Mouse (Mus musculus): ENCODE results near the gene Ptprm.

Gene Ptprm

DNA sequence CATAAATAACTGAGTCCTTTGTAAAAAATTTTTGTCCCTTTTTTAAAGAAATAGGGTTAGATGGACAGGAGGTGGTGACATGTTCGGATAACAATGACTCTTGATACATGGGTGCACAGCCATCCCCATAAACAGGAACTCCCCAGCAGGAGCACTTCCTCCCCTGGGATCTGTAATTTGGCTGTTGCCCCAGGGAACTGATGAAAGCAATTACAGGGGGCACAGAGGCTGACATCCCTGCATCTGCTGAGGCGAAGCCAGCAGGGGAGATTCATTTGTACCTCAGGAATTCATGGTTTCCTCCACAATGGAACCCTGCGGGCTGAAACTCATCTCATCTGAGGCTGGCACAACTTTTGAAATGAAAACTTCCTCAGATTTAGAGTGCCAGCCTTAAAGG lies 140.5 kb downstream of the Ptprm start:
- DNase-seq (ENCODE audit: low spot score), result peak; percentile 4

- no peak for DNase-seq (ENCODE audit: low spot score)
Measured at GRCm38 (mm10) chr17:67209676-67210344, 144.4 kb downstream of the Ptprm start.

DNA sequence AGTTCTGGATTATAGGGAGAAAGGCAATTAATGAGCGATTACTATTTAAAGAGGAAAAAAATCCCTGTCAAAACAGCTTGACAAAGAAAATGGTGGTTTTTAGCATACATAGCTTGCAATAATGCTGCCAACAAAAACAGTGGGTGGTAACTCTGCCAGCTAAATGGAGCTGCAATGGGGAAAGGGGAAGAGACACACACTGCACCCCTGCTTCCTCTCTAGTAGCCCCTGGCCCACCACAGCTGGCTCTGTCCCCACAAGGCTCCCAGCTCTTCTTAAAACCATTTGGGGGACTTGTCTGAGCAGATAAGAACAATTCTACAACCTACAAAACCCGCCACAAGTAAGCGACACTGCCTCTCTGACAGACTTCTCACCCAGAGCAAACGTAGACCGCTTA lies 145.7 kb downstream of the Ptprm start:
- DNase-seq (ENCODE audit: low spot score), result no peak

- DNase-seq (ENCODE audit: low spot score), result no peak
Measured at GRCm38 (mm10) chr17:67206984-67207383, 147.3 kb downstream of the Ptprm start.

DNA sequence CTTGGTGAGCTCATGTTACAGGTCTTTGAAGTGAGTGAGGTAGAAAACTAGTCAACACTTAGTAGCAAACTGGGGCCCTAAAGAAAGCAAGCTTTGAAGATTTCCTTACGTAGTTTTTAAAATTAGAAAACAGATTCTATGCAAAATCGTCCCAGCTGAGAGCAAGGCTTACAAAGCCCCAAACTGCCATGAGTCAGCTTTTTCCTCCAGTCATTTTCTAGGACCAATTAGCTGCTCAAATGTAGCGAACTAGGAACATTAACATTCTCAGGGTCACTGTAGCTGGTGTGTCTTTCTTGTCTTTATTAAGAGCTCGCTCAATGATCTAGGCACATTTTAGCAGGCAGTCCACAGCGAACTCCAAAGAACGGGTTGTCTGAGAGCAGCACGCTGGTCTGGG lies 153.1 kb downstream of the Ptprm start:
- DNase-seq (ENCODE audit: low spot score), result no peak

GRCm38 (mm10) chr17:67193728-67194127 lies 160.5 kb downstream of the Ptprm start:
- DNase-seq (ENCODE audit: low spot score), result no peak

- no peak for DNase-seq (ENCODE audit: low spot score)
Measured at GRCm38 (mm10) chr17:67188514-67188913, 165.7 kb downstream of the Ptprm start.

DNA sequence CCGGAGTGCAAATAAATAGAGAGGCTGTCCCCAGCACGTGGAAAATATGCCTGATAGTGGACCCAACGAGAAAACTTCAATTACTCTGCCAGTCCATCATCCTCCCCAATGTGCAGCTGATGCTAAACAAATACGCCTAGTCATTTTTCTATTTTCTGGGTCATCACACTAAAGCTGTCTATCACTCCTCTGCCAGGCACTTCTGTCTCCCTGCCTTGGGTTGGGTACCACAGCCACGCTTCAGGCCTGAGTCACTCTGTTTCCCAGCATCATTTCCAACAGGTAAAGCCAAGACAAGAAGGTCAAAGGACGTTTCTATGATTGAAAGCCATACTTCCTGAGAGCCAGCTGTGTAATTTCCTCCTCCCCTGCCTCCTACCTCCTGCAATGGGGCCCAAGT lies 167.4 kb downstream of the Ptprm start:
- no peak for DNase-seq (ENCODE audit: low spot score)

DNA sequence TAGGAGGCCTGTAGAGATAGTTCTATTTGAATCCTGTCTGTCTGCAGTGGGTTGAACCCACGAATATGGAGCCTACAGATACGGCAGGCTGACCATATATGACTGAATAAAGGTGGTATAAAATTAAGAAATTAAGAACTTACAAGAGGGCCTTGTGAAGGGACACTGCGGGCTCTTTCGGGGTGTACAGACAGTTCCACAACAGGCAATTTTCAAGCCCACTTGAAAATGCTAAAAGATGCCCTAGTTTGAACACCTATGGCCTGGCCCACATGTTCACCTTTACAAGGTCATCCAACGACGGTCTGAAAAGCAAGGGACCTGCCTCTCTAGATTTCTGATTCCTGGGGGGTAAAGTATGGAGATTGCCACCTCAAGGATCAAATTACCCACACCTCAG lies 168.3 kb downstream of the Ptprm start:
- no peak for DNase-seq (ENCODE audit: low spot score)

- no peak for DNase-seq (ENCODE audit: low spot score)
Measured at GRCm38 (mm10) chr17:67179446-67179845, 174.8 kb downstream of the Ptprm start.

DNA sequence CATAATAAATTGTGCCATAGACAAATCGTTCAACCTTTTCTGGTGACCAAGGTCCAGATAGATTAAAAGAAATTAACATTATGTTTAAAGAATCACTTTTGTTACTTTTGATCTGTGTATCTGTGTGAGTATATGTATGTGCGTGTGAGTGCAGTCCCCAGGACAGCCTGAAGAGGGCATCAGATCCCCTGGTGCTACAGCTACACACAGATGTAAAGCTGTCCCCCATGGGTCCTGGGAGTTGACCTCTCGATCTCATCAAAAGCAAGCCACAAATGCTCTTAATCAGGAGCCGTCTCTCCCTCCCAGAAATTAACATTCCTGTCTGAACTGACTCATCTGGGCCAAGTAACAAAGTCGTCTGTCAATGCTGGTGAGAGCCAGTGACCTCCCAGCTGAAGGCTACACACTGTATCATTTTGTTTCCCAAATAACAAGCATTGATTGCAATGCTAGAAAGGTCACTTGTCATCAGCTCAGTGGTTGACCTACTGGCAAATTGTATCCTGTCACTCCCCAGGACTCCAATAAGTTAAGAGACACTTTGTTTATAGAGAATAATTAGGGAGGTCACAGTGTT lies 175.5 kb downstream of the Ptprm start:
- DNase-seq (ENCODE audit: low spot score), result no peak

GRCm38 (mm10) chr17:67175836-67176235 lies 178.4 kb downstream of the Ptprm start:
- peak; percentile 6 for DNase-seq (ENCODE audit: low spot score)

- DNase-seq (ENCODE audit: low spot score), result no peak
Measured at GRCm38 (mm10) chr17:67171353-67171752, 182.9 kb downstream of the Ptprm start.

DNA sequence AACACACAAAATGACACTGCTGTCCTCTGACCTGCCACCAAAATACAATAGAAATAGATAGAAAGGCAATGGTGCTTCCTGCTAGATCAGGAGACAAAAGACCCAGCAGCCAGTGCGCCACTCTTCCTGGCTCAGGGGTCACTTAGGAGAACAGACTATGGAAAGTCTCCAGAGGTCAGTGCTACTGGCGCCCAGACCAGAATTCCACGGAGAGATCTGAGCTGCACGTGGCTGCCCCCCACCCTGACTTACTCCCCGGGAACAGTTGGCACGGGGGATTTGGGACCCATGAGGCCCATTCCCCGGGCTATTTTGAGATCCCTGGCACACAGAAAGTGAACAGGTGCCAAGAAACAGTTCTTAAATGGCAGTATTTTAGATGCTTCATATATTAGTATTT lies 183.6 kb downstream of the Ptprm start:
- DNase-seq (ENCODE audit: low spot score), result no peak

DNA sequence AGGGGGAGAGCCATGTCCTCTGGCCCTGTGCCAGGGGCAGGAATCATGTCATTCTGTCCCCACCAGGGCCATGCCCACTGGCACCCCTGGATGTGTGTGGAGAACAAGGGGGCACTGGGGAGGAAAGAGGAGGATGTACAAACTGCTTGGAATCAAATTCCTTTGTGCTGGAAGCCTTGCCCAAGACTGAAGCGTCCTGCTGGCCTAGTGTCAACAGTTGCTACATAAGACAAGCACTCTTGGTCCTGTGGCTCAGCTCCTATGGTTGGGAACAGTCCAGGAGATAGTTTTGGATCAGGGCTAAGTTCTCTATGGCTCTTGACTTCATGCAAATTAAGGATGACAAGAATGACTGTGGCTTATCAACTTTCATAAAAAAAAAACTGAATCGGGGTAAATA lies 188.4 kb downstream of the Ptprm start:
- no peak for DNase-seq (ENCODE audit: low spot score)

- no peak for DNase-seq (ENCODE audit: low spot score)
Measured at GRCm38 (mm10) chr17:67159611-67160010, 194.6 kb downstream of the Ptprm start.

- DNase-seq (ENCODE audit: low spot score), result no peak
Measured at GRCm38 (mm10) chr17:67157089-67157752, 197.0 kb downstream of the Ptprm start.

DNA sequence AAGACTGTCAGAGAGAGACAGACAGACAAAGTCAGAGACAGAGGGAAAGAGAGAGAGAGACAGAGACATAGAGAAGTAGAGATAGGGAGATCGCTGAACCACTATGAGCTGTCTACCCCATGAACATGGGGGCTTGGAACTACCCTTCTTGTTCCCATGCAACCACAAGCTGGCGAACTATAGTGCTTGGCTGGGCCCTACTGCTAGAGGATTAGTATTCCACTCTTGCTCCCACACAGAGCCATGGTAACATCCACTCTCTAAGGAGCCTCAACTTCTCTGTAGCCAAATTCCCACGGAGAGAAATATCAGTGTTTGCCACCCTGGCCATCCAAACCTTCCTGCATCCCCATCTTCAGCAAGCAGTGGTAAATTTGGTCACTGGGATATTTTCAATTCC lies 202.0 kb downstream of the Ptprm start:
- DNase-seq (ENCODE audit: low spot score), result no peak

DNA sequence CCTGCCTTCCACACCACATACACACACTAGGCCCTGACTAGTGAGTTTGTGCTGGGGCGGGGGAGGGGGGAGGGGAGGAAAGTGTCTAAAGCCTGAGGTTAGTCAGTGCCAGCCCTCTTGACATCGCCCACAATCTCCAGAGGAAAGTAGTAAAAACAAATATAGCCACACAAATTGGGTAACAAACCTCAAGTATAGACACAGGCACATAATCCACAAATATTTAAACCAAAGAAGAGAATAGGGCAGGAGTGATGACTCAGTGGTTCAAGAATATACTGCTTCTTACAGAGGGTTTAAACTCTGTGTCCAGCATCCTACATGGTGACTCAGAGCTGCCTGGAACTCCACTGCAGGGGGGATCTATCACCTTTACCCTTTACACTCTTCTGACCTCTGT lies 203.8 kb downstream of the Ptprm start:
- DNase-seq (ENCODE audit: low spot score), result no peak

- DNase-seq (ENCODE audit: low spot score), result no peak
Measured at GRCm38 (mm10) chr17:67142183-67142756, 212.0 kb downstream of the Ptprm start.

DNA sequence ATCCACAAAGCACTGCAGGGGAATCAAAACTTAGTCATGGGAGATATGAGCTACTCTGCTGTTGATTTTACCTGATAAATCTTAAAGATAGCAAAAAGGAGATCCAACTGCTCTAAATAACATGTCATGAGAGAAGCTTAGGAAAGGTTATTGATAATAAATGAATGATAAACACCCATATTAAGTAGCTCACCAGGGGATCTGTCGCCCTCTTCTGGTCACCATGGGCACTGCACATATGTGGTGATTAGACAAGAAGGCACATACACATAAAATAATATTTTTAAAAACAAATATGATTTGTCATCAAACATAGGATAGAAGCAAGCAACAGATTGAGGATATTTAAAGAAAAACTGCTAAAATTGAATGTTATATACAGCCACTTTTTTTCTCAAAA lies 213.8 kb downstream of the Ptprm start:
- DNase-seq (ENCODE audit: low spot score), result peak; percentile 7

- no peak for DNase-seq (ENCODE audit: low spot score)
Measured at GRCm38 (mm10) chr17:67138981-67139380, 215.3 kb downstream of the Ptprm start.

- no peak for DNase-seq (ENCODE audit: low spot score)
Measured at GRCm38 (mm10) chr17:67136876-67137275, 217.4 kb downstream of the Ptprm start.
